Mouse (Mus musculus) midbrain, embryonic 12.5 days (tissue): ENCODE results near the gene Sec16a. TPM values are rescaled to one million over a fixed set of nuclear protein-coding genes. Genes with fewer than 3 reads are reported as not detected.

ENCODE experiments used
- ATAC-seq: fragments of 200-750 bp; cut with Nextera tagmentation; 2 replicates; pipeline ENCODE4 v1.8.0; 2017; ENCODE audit warnings: low read depth, moderate TSS enrichment, moderate library complexity; ENCODE audit not compliant: low FRiP score
- H3K27ac ChIP-seq: fragments of 300-500 bp; sonication (generic); replicated peaks from 2 replicates; pipeline ENCODE4 v1.5.1; 2016; ENCODE audit warnings: mild to moderate bottlenecking
- H3K27me3 ChIP-seq: fragments of 300-500 bp; sonication (generic); 2 replicates; pipeline ENCODE4 v1.6.1; 2016; ENCODE audit warnings: mild to moderate bottlenecking
- H3K36me3 ChIP-seq: fragments of 300-500 bp; sonication (generic); 2 replicates; pipeline ENCODE4 v1.6.1; 2016
- H3K4me1 ChIP-seq: fragments of 300-500 bp; sonication (generic); 2 replicates; pipeline ENCODE4 v1.6.1; 2016
- H3K4me2 ChIP-seq: fragments of 300-500 bp; sonication (generic); replicated peaks from 2 replicates; pipeline ENCODE4 v1.6.1; 2016; ENCODE audit warnings: mild to moderate bottlenecking, moderate library complexity
- H3K4me3 ChIP-seq: fragments of 300-500 bp; sonication (generic); 2 replicates; pipeline ENCODE4 v1.5.1; 2016; ENCODE audit warnings: mild to moderate bottlenecking
- H3K9ac ChIP-seq: fragments of 300-500 bp; sonication (generic); replicated peaks from 2 replicates; pipeline ENCODE4 v1.6.1; 2016; ENCODE audit warnings: mild to moderate bottlenecking, moderate library complexity
- H3K9me3 ChIP-seq: fragments of 300-500 bp; sonication (generic); 2 replicates; pipeline ENCODE4 v1.6.1; 2016; ENCODE audit warnings: mild to moderate bottlenecking
- WGBS: fragments of 180-500 bp; shearing (Covaris S2); methylation state at CpG from one replicate; pipeline ENCODE4 v1.1.7; 2016; 5-methylcytosine and 5-hydroxymethylcytosine counted together
- microRNA-seq: library from miRNA; unstranded; fragments of <30 nt; microRNA quantifications from one replicate; pipeline ENCODE4, GENCODE M21; 2017
- polyA plus RNA-seq: library from polyadenylated mRNA; unstranded; fragments of >200 nt; fragmentation: Nextera tagmentation; extraction: Ambion mirVana; gene quantifications from 2 replicates; pipeline ENCODE4 v1.2.1, GENCODE M21; 2016

Gene Sec16a
- polyA plus RNA-seq, 1 experiment from 2014 or later, result 29.3 TPM

- H3K9ac ChIP-seq, result no peak overlapping the region
- no peak overlapping the region for H3K4me3 ChIP-seq
- H3K27me3 ChIP-seq, result no peaks in the 10 kb centered on the region
- H3K4me1 ChIP-seq, result no peaks in the 10 kb centered on the region
- H3K4me2 ChIP-seq, result no peak overlapping the region
- H3K36me3 ChIP-seq, result peaks cover 99% of the 10 kb centered on the region
- no peak overlapping the region for H3K27ac ChIP-seq
- no peak for ATAC-seq
- WGBS, result 81% methylated on average over 1 of the region's 1 CpGs
- no peaks in the 10 kb centered on the region for H3K9me3 ChIP-seq
Measured at GRCm38 (mm10) chr2:26368572-26368971, 76.4 kb downstream of the Sec16a start.

DNA sequence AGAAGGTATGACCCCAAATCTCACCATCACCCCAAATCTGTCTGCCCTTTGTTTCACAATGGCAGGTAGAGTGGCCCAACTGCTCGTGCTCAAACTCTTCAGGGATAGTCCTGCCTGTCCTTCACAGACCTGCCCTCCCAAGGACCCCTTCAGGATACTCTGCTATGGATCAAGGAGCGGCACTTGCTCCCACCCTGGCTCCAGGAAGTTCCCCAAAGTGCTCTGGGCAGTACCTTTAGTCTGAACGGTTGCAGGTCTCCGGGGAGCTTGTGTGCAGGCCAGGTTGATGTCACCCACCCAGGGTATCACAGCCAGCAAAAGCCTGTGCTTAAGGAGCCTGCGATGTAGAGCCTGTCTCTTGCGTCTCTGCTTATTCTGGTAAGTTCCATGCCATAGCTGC is 77.1 kb downstream of the Sec16a start:
- Histone ChIP-seq H3K9me3 (no peaks in the 10 kb centered on the region), H3K4me1 (no peaks in the 10 kb centered on the region), H3K4me2 (no peak overlapping the region), H3K4me3 (no peak overlapping the region), H3K9ac (no peak overlapping the region), H3K36me3 (peaks cover 99% of the 10 kb centered on the region), H3K27ac (no peak overlapping the region), H3K27me3 (no peaks in the 10 kb centered on the region)
- no peak for ATAC-seq
- WGBS, result 94% methylated on average over 6 of the region's 6 CpGs

- H3K27me3 ChIP-seq, result no peaks in the 10 kb centered on the region
- ATAC-seq, result no peak
- H3K9me3 ChIP-seq, result no peaks in the 10 kb centered on the region
- no peaks in the 10 kb centered on the region for H3K4me1 ChIP-seq
- no peak overlapping the region for H3K27ac ChIP-seq
- H3K4me3 ChIP-seq, result no peak overlapping the region
- 91% methylated on average over 10 of the region's 10 CpGs for WGBS
- peaks cover 72% of the 10 kb centered on the region for H3K36me3 ChIP-seq
- no peak overlapping the region for H3K4me2 ChIP-seq
- no peak overlapping the region for H3K9ac ChIP-seq
Measured at GRCm38 (mm10) chr2:26364738-26365465, 80.1 kb downstream of the Sec16a start.

DNA sequence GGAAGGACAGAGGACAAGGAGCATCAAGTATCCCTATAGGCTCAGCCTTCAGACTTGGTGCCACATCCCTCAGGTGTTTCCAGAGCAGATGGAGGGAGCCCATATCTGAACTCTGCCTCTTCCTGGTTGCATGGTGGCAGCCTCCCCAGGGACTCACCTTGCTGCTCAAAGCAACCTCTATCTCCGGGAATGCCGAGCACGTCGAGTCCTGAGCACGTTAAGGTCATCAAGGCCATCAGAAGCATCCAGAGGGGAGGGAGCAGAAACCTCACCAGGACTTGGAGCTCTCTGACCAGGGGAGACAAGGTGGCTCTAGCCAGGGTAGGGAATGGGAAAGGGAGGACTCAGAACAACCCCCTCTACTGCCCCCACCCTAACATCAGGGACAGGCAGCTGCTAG is 81.5 kb downstream of the Sec16a start:
- no peak overlapping the region for H3K4me2 ChIP-seq
- H3K9me3 ChIP-seq, result no peaks in the 10 kb centered on the region
- H3K9ac ChIP-seq, result no peak overlapping the region
- ATAC-seq, result no peak
- H3K27me3 ChIP-seq, result no peaks in the 10 kb centered on the region
- no peak overlapping the region for H3K27ac ChIP-seq
- 89% methylated on average over 5 of the region's 5 CpGs for WGBS
- H3K36me3 ChIP-seq, result peaks cover 58% of the 10 kb centered on the region
- H3K4me1 ChIP-seq, result no peaks in the 10 kb centered on the region
- no peak overlapping the region for H3K4me3 ChIP-seq

GRCm38 (mm10) chr2:26362991-26363390 is 82.0 kb downstream of the Sec16a start:
- H3K27ac ChIP-seq, result no peak overlapping the region
- WGBS, result 85% methylated on average over 5 of the region's 5 CpGs
- no peak for ATAC-seq
- H3K4me3 ChIP-seq, result no peak overlapping the region
- H3K36me3 ChIP-seq, result peaks cover 53% of the 10 kb centered on the region
- H3K27me3 ChIP-seq, result no peaks in the 10 kb centered on the region
- no peaks in the 10 kb centered on the region for H3K9me3 ChIP-seq
- H3K4me2 ChIP-seq, result no peak overlapping the region
- H3K9ac ChIP-seq, result no peak overlapping the region
- no peaks in the 10 kb centered on the region for H3K4me1 ChIP-seq

- no peaks in the 10 kb centered on the region for H3K27me3 ChIP-seq
- H3K27ac ChIP-seq, result no peak within 1 kb of the TSS
- WGBS, result 67% methylated on average over 3 of the region's 3 CpGs
- H3K4me3 ChIP-seq, result no peak within 1 kb of the TSS
- no peak within 1 kb of the TSS for H3K4me2 ChIP-seq
- no peaks in the 10 kb centered on the region for H3K9me3 ChIP-seq
- peaks cover 31% of the 10 kb centered on the region for H3K36me3 ChIP-seq
- ATAC-seq, result no peak
- H3K4me1 ChIP-seq, result no peaks in the 10 kb centered on the region
- H3K9ac ChIP-seq, result no peak within 1 kb of the TSS
Measured at GRCm38 (mm10) chr2:26360772-26361171, 84.2 kb downstream of the Sec16a start, which contains the start of gene Card9. Card9 (minus strand) TSS chr2:26360918.

GRCm38 (mm10) chr2:26359983-26360382 is 85.0 kb downstream of the Sec16a start:
- Histone ChIP-seq H3K9me3 (no peaks in the 10 kb centered on the region), H3K9ac (no peak overlapping the region), H3K36me3 (peaks cover 23% of the 10 kb centered on the region), H3K4me1 (no peaks in the 10 kb centered on the region), H3K4me3 (no peak overlapping the region), H3K27ac (no peak overlapping the region), H3K27me3 (no peaks in the 10 kb centered on the region), H3K4me2 (no peak overlapping the region)
- WGBS, result 93% methylated on average over 6 of the region's 6 CpGs
- ATAC-seq, result no peak

Small RNA genes lying within 50 kb of the gene (microRNA-seq; reads per million reads assigned to microRNA genes)
- 1.6 reads per million for gene Mir6996

Other genes with a start within 250 kb of the Sec16a start
- 0.10 and 0.13 TPM in 2 replicates for gene Lhx3, start 236.9 kb downstream of the Sec16a start, polyA plus RNA-seq
- gene Qsox2, start 207.7 kb downstream of the Sec16a start, polyA plus RNA-seq, result 21.2 and 22.2 TPM in 2 replicates
- gene Ccdc187, start 150.7 kb downstream of the Sec16a start, polyA plus RNA-seq, result 0.08 and 0.12 TPM in 2 replicates
- gene Gpsm1, start 129.7 kb downstream of the Sec16a start, polyA plus RNA-seq, result 128 and 129 TPM in 2 replicates
- gene Dnlz, start 93.1 kb downstream of the Sec16a start, polyA plus RNA-seq, result 34.4 and 35.2 TPM in 2 replicates
- 2.0 and 2.1 TPM in 2 replicates for gene Card9, start 84.3 kb downstream of the Sec16a start, polyA plus RNA-seq
- gene Snapc4, start 64.6 kb downstream of the Sec16a start, polyA plus RNA-seq, result 36.9 and 41.5 TPM in 2 replicates
- gene Entr1, start 55.9 kb downstream of the Sec16a start, polyA plus RNA-seq, result 169 and 170 TPM in 2 replicates
- 126 and 128 TPM in 2 replicates for gene Pmpca, start 55.9 kb downstream of the Sec16a start, polyA plus RNA-seq
- 31.4 and 33.8 TPM in 2 replicates for gene Inpp5e, start 36.0 kb downstream of the Sec16a start, polyA plus RNA-seq
- gene Notch1, start 71.4 kb upstream of the Sec16a start, polyA plus RNA-seq, result 53.5 and 56.2 TPM in 2 replicates
- 50.4 and 64.8 TPM in 2 replicates for gene Egfl7, start 134.8 kb upstream of the Sec16a start, polyA plus RNA-seq
- not detected in 2 replicates for gene Gm20532, start 141.4 kb upstream of the Sec16a start, polyA plus RNA-seq
- gene Agpat2, start 159.2 kb upstream of the Sec16a start, polyA plus RNA-seq, result 6.9 and 9.6 TPM in 2 replicates
- 75.1 and 77.5 TPM in 2 replicates for gene Fam69b, start 183.2 kb upstream of the Sec16a start, polyA plus RNA-seq
- not detected in 2 replicates for gene Lcn4, start 226.1 kb upstream of the Sec16a start, polyA plus RNA-seq